In genomic region chrX:137049425-137050225, GRCm38 (mm10) we compare ENCODE assay signal across 8 mouse cellular contexts. TPM values are rescaled to one million over a fixed set of nuclear protein-coding genes. Genes with fewer than 3 reads are reported as not detected.
DNase-seq lines count a peak whose midpoint lies in the region; ATAC-seq and TF ChIP-seq lines count a peak whose summit lies in the region.

Gene Fam199x (plus strand): TSS chrX:137049594.

- peak within 1 kb of the TSS; percentile 58 for H3K27ac ChIP-seq in cerebellum, adult 2 months (ENCODE audit: insufficient read depth, low read length)
- H3K27ac ChIP-seq in forebrain, postnatal 0 days (ENCODE audit: low read depth, low read length) = no peak within 1 kb of the TSS; the same call in 1 of the 2 replicates

- TF ChIP-seq CTCF in cerebellum, adult 2 months (IDR thresholded peaks at IDR 0.05; ENCODE audit: borderline replicate concordance, insufficient read depth, low read depth, low read length) = peak; percentile 47
- peak; percentile 54 for TF ChIP-seq CTCF in forebrain, postnatal 0 days (IDR thresholded peaks at IDR 0.05; ENCODE audit: low read depth)

- ATAC-seq in forebrain, postnatal 0 days = peak; percentile 97

- H3K4me2 ChIP-seq in forebrain, postnatal 0 days (ENCODE audit: low read depth) = peak within 1 kb of the TSS; percentile 57

- WGBS in cerebellum, adult 2 months = 13% methylated on average over 29 of the region's 62 CpGs
- 33% methylated on average over 46 of the region's 62 CpGs for WGBS in forebrain, postnatal 0 days

- H3K4me3 ChIP-seq in cerebellum, adult 2 months (replicated peaks; ENCODE audit: insufficient read depth, low read depth, low read length) = peak within 1 kb of the TSS; percentile 75
- peak within 1 kb of the TSS; percentile 57 for H3K4me3 ChIP-seq in forebrain, postnatal 0 days (ENCODE audit: low read depth, low read length)

- H3K27me3 ChIP-seq in cerebellum, adult 2 months (ENCODE audit: control insufficient read depth, insufficient read depth, low read length) = no peaks in the 10 kb centered on the region
- H3K27me3 ChIP-seq in forebrain, postnatal 0 days (ENCODE audit: insufficient read depth, low read length) = no peaks in the 10 kb centered on the region

- H3K9ac ChIP-seq in forebrain, postnatal 0 days = peak within 1 kb of the TSS; percentile 72

- H3K4me1 ChIP-seq in cerebellum, adult 2 months (ENCODE audit: control insufficient read depth, insufficient read depth, low read length) = no peaks in the 10 kb centered on the region
- H3K4me1 ChIP-seq in forebrain, postnatal 0 days (ENCODE audit: insufficient read depth) = no peaks in the 10 kb centered on the region

- TF ChIP-seq POLR2A in cerebellum, adult 2 months (IDR thresholded peaks at IDR 0.05; ENCODE audit: borderline replicate concordance, insufficient read depth, low read length) = 0 out of 2 replicates have a peak, but pooled peaks have one; percentile 25

- no peaks in the 10 kb centered on the region for H3K36me3 ChIP-seq in forebrain, postnatal 0 days (ENCODE audit: insufficient read depth)

- peak; percentile 61 for DNase-seq in MEL-GATA-1-ER (ENCODE audit: extremely low read depth, low read depth)
- peak; percentile 81 to 86 for DNase-seq in cerebellum, adult 2 months
- peak; percentile 73 for DNase-seq in forebrain, postnatal 0 days
- peak; percentile 81 for DNase-seq in heart, postnatal 4 days
- DNase-seq in layer of hippocampus, postnatal 10 days (ENCODE audit: low spot score in 2 of 2) = peak; percentile 58 to 73
- DNase-seq in lung, postnatal 14 days = peak; percentile 79
- peak; percentile 77 for DNase-seq in ovary, postnatal 36 days (ENCODE audit: low spot score)
- peak; percentile 64 for DNase-seq in thymus, postnatal 25 days

- no peaks in the 10 kb centered on the region for H3K9me3 ChIP-seq in forebrain, postnatal 0 days (ENCODE audit: low read length)

RNA-seq across cellular contexts. Expression of gene Fam199x, which starts in this region (rescaled TPM):
- polyA plus RNA-seq in cerebellum, adult 2 months (2012; rRNA removed) = 4.2 and 4.9 TPM in 2 replicates
- 10.3 and 13.7 TPM in 2 replicates for total RNA-seq in forebrain, postnatal 0 days (2014; rRNA removed)
- polyA plus RNA-seq in forebrain, postnatal 0 days (2015; fragmentation: Nextera tagmentation; extraction: Ambion mirVana) = 3.2 and 5.3 TPM in 2 replicates
- total RNA-seq in heart, postnatal 4 days (2021) = 1 to 10 TPM; 5.1 to 6.3 TPM
- total RNA-seq in layer of hippocampus, postnatal 10 days (2021) = 10 to 100 TPM; 11.4 to 12.3 TPM
